Mouse (Mus musculus) kidney, adult 2 months (tissue): Measurements from ENCODE around the gene Adsl.

Experiments
- CTCF ChIP-seq: fragments of 200-500 bp; conservative IDR thresholded peaks from 2 replicates; pipeline ENCODE4 v1.5.1; 2011; ENCODE audit warnings: low read depth, mild to moderate bottlenecking, control low read depth, low read length, moderate library complexity, mixed read lengths; ENCODE audit not compliant: insufficient read depth, insufficient read length
- POLR2A ChIP-seq: fragments of 200-500 bp; IDR thresholded peaks from one replicate; pipeline ENCODE4 v1.6.1; 2011; ENCODE audit warnings: low read depth, low read length, control low read depth

DNA sequence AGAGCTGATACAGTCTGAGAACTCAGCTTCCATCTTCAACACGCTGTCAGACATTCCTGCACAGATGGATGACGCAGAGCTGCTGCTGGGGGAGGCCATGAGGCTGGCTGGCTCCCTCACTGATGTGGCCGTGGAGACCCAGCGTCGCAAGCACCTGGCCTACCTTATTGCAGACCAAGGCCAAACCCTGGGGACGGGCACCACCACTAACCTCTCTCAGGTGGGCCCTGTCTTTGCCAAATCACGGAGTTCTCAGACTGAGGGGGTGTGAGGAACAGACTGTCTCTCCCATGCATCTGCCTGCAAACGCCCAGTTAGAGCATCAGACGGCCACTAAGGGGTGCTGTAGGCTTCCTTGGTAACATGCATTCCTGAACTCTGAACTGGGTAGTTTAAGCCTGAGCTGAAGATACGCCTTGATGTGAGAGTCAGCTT is 60.4 kb downstream of the Adsl start:
- TF ChIP-seq POLR2A: no peak
- peak; percentile 53 for TF ChIP-seq CTCF
